Mouse (Mus musculus): ENCODE data around the gene Ubqln1.
A peak's percentile ranks its signal among the peaks of the same experiment; 100 is the strongest.

Gene Ubqln1

DNA sequence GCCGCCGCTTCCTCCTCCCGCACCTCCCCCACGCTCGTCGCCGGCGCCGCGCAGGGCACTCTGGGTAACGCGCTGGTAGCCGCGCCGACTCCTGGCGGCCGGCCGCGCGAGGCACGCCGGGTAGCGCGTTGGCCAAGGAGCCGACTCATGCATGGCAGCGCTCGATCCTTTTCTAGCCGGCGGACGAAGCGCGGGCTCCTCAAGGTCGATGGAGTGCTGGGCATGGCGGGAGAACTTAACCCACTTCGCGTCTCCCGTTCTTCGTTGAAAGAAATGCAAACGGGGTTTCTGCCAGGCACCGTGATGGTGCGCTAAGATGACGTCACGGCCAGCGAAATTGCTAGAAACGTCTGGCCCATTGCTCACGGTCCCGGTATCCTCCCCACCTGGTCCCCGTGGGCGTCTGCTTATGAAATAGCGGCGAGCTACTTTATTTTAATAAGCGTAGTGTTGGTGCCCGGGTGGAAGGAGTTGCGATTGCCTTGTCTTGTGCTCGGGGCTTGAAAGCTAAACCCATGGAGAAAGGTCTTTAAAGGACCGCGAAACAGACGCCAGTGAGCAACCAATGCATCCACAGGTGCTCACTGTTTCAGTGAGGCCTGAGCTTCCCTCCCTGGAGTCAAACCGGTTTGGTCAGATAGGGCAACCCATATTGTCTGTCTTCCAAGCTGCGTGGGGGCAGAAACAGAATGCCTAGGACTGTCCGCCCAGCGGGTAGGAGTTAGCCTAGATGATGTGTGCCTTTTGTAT, at the start of gene Ubqln1:
Gene Ubqln1 (minus strand): TSS at position 62 of the 750 bp plus-strand sequence.
- DNase-seq: peak; percentile 93

- no peak for DNase-seq
Observed at GRCm38 (mm10) chr13:58263546-58263945, 48.1 kb upstream of the Ubqln1 start.

- no peak for DNase-seq
Observed at GRCm38 (mm10) chr13:58261674-58262073, 46.2 kb upstream of the Ubqln1 start.

GRCm38 (mm10) chr13:58253268-58253667, 37.8 kb upstream of the Ubqln1 start:
- no peak for DNase-seq

DNA sequence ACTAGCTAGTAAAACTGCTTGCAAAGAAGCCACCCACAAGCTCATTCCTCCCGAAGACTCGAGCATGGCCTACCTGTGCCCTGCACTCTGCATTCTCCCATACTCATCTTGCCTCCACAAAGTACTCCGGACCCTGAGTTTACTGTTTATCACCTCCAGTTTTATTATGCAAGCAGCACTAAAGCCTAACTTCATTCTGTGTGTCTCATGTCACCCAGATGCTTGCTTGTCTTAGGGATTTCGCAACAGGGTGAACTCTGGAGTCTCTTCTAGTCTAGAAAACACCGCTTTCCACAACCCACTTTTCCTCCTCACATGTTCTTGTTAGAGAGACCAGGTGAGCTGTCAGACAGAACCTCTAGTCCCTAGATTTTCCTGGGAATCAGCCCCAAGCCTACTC, 33.5 kb upstream of the Ubqln1 start:
- DNase-seq: no peak

- DNase-seq: no peak
Observed at GRCm38 (mm10) chr13:58236536-58236935, 21.1 kb upstream of the Ubqln1 start.

DNA sequence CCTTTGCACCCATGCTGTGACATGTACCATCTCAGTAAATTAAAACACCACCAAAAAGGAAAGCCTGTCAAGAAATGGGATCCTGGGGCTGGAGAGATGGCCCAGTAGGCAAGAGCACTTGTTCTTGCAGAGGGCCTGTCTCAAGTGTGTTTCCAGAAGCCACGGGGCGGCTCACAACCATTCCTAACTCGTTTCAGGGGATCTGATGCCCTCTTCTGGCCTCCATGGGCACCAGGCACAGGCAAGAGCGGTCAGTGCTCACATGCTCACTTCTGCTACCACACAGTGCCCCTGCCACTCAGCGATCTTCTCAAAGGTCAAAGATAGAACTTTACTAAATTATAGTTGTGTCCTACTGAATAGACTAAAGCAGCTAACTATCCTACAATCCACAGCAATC, 17.2 kb upstream of the Ubqln1 start:
- peak; percentile 67 for DNase-seq

DNA sequence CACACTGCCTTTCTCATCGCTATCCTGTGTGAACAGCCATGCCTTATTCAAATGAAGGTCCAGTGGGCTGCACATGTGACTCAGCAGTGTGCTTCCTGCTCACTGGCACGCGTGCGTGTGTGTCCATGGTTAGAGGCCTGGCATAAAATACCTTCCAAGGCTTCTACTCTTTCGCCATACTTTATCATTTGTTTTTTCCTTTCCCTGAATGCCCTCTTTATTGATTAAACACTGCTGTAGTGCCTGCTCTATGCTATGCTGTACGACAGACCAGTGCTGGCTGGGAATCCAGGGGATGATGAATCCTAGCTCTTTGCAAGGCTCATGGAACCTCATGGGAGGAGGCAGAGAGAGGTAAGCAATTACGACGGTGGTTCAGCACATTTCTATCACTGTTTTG, 16.6 kb upstream of the Ubqln1 start:
- DNase-seq: no peak

- no peak for DNase-seq
Observed at GRCm38 (mm10) chr13:58228624-58229023, 13.2 kb upstream of the Ubqln1 start.

DNA sequence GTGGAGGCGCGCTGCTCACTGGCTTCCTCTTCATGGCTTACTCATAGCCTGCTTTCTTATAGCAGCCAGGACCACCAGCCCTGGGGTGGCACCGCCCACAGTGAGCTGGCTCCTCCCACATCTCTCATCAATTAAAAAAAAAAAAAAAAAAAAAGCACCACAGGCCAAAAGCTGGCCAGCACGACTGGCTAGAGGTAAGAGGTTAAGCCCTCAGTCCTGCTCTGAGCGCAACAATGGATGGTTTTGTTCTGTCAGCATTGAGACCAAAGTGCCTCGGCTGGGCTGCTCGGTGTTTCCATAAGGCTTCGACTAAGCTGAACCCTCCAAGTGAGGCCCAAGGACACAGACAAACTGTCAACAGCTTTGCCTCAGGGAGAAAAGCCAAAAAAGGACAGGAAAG, 10.2 kb upstream of the Ubqln1 start:
- no peak for DNase-seq

DNA sequence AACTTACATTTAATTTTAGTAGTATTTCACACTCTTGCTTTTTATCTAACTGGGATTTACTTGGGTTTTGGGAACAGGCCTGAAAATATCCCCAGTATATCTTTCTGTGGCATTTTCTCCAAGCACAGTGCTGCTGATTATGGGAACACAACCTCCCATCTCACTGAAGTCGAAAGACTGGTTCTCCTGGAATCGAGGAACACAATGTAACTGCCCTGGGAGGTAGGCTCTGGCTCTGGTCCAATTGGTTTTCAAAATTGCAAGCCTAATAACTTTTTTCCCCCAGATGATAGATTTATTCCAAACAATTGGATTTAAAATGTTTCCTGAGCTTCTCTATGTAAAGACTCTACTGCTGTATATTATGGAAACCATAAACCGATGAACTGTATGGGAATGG, 4.8 kb upstream of the Ubqln1 start:
- peak; percentile 25 for DNase-seq

DNA sequence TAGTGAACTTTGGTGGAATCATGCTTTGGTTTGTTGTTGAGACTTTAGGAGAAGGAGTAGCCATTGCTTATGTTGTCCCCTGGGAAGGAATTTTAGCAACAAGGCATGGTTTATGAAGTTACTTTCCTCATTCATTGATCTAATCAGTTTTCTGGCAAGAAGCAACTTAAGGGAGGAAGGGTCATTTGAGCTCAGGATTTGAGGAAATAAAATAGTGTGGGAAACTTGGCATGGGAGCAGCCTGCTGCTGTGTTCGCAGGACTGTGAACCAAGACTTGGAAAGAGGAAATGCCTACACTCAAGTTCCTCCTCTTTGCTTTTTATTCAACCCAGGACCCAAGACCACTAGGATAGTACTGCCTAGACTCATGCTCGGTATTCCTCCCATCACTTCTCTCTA, 2.1 kb upstream of the Ubqln1 start:
- no peak for DNase-seq

- no peak for DNase-seq
Observed at GRCm38 (mm10) chr13:58216395-58216794, 942 bp upstream of the Ubqln1 start.

DNA sequence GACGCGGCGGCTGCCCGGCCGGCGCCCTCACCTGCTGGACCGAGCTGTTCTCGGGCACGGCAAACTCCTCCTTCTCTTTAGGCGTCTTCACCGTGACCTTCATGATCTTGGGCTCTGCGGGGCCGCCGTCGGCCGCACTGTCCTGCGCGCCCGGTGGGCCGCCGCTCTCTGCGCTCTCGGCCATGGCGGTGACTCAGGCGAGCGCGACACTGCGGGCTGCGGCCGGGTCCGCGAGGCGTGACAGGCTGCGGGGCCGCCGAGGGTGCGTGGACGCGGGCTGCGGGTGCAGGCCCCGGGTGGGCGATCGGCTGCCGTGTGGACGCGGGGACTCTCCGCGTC, 231 bp downstream of the Ubqln1 start:
- DNase-seq: no peak

DNA sequence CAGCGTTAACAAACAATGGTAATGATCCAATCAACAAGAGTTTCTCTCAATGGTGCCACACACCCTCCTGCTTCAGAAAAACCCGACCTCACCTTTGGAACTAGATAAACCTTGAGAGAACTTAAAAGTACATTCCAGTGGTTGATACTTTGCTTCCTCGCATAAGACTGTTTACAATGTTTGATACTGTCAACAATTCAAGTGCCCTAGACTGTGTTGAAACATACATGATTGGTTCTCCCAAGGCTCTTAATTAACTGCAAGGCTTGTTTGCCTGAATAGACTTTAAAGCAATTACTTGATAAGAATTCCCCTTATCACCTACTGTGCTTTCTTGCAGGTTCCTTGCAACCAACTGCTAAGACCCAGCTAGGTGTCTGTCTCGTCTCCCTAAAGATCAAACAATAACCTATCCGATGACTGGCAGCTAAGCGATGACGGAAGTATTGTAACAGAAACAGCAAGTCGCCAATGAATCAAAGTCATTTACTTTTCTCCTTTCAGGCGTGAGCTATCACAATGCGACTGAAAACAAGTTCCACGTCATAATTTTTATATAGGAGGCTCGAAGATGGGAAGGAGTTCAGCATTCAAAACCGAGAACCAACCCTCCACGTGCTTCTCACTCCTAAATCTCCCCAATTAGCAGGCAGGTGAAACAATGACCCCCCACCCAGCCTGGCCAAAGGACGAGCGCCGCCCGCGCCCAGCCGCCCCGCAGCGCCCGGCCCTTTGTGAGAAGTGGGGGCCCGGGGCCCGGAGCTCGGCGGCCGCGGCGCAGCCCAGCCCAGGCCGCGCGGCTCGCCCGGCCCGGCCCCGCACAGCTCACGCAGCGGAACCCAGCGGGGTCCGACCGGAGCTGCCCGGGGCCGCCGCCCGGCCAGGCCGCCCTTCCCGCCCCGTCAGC, 854 bp downstream of the Ubqln1 start:
- peak; percentile 42 for DNase-seq

- no peak for DNase-seq
Observed at GRCm38 (mm10) chr13:58213801-58214200, 1.7 kb downstream of the Ubqln1 start.

- no peak for DNase-seq
Observed at GRCm38 (mm10) chr13:58212530-58212929, 2.9 kb downstream of the Ubqln1 start.

- DNase-seq: no peak
Observed at GRCm38 (mm10) chr13:58210441-58210840, 5.0 kb downstream of the Ubqln1 start.

DNA sequence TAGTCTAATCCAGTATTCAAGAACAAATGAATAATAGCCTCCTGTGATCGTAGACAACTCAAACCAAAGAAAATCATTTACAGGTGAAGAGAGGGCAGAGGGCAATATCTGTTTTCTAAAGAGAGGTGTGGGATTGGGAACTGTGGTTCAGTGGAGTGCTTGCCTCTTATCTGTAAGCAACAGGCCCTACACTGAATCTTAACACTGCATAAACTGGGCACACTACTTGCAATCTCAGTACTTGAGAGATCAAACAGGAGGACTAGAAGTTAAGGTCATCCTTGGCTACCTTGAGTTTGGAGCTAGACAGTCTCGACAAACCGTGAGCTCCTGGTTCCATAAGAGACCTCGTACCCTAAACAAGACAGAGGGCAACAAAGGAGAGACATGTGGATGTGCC, 9.4 kb downstream of the Ubqln1 start:
- DNase-seq: no peak

- no peak for DNase-seq
Observed at GRCm38 (mm10) chr13:58204986-58205385, 10.5 kb downstream of the Ubqln1 start.

DNA sequence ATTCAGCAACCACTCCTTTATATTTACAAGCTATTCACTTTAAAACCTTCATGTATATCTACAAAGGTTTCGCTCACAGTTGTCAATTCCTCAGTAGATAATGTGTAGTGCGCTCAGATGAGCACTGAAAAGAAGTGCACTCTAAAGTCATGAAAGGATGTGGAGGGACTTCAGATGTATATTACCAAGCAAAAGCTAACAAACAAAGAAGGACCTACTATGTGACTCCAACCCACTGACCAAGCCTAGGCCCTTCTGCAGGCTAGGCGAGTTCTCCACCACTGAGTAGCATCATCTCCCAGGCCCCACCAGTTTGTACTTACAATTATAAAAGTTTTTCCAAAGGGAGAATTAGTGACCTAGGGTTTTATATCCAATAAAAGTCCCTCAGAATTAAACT, 11.3 kb downstream of the Ubqln1 start:
- DNase-seq: no peak

DNA sequence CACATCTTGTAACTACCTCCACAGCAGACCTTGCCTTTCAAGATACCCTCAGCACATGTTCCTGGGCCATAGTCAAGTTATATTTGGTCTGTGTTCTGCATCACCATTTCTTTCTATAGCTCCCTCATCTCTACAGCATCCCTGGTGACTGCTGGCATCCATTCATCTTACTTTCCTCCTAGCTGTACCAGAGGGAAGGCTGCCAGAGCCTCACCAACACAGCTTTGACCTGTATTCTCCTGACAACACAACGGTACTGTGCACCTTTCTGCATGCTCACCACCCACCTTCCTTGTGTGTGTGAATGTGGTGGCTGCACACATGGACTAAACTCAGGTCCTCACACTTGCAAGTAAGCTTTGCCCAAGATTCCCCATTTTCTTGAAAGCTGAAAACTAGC, 12.6 kb downstream of the Ubqln1 start:
- no peak for DNase-seq

DNA sequence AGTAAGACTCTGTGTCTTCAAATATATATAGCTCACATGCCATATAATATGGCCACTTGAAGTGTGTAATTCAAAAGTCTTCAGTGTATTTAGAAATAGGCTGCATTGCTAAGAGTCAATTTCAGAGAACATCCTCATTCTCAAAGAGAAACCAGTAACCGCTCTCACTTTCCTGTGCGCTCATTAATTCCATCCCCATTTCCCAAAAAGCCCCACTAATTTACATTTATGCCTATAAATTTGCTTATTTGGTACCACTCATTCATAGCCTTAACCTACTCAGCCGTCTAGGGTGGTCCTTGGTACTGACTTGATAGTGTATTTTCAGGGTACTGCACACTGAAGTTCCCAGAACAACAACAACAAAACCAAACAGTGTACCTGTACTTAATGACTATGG, 13.5 kb downstream of the Ubqln1 start:
- no peak for DNase-seq

DNA sequence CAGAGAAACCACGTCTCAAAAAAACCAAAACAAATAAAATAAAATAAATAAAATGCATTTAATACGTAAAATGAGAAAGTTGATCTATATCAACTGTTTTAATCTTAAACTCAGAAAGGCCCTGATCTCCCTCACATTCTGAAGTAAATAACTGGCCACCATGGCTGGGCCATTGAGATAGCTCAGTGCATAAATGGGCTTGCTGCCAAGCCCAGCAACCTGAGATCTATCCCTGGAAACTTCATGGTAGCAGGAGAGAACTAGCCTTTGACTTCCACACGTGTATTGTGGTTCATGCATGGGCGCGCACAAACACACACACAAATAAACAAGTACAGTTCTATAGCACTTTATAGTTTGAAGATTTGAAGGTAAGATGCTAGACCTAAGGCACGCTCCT, 14.1 kb downstream of the Ubqln1 start:
- DNase-seq: no peak

Measured in kidney, postnatal 10 days (tissue).